Comparison of ENCODE assay signal across 12 mouse cellular contexts in genomic region chr5:142801977-142802376, GRCm38 (mm10). TPM values are rescaled to one million over a fixed set of nuclear protein-coding genes. Genes with fewer than 3 reads are reported as not detected.
DNase-seq lines count a peak whose midpoint lies in the region; ATAC-seq and TF ChIP-seq lines count a peak whose summit lies in the region.
"Had no signal": no experiment of that assay in that cellular context is flagged by ENCODE, and none has a peak within 500 bp of the region (broad histone marks: within the 10 kb centered on the region; RNA-seq: fewer than 3 reads in every experiment).

No protein-coding gene starts in this region.

- H3K4me2 ChIP-seq in heart, postnatal 0 days (ENCODE audit: low read depth, low read length), result peak overlapping the region; percentile 12; the same call in 1 of the 2 replicates
- H3K4me2 ChIP-seq in forebrain, embryonic 11.5 days (ENCODE audit: low read depth, low read length, severe bottlenecking), result no peak overlapping the region
- peak overlapping the region; percentile 69 for H3K4me2 ChIP-seq in liver, embryonic 15.5 days
- H3K4me2 ChIP-seq in kidney, embryonic 14.5 days (replicated peaks; ENCODE audit: low read depth, low read length), result no peak overlapping the region
- H3K4me2 ChIP-seq: lung, embryonic 15.5 days had no signal

- intact Hi-C loops in heart, postnatal 25 days (cut with DNase I), result no loop called here
- intact Hi-C loops in gastrocnemius, postnatal 36 days (cut with DNase I), result no loop called here

- H3K4me1 ChIP-seq in heart, postnatal 0 days (ENCODE audit: control insufficient read depth, insufficient read depth), result peaks cover 51% of the 10 kb centered on the region
- H3K4me1 ChIP-seq in forebrain, embryonic 11.5 days (replicated peaks; ENCODE audit: control insufficient read depth, insufficient read depth, low read length), result peaks cover 29% of the 10 kb centered on the region
- peaks cover 58% of the 10 kb centered on the region for H3K4me1 ChIP-seq in liver, embryonic 15.5 days (replicated peaks)
- H3K4me1 ChIP-seq in kidney, embryonic 14.5 days (ENCODE audit: control insufficient read depth, insufficient read depth, low read length), result peaks cover 19% of the 10 kb centered on the region

- H3K27ac ChIP-seq in heart, postnatal 0 days (ENCODE audit: low read depth), result peak overlapping the region; percentile 57
- no peak overlapping the region for H3K27ac ChIP-seq in forebrain, embryonic 11.5 days (ENCODE audit: low read depth, low read length)
- peak overlapping the region; percentile 90 for H3K27ac ChIP-seq in liver, embryonic 15.5 days (replicated peaks)
- no peak overlapping the region for H3K27ac ChIP-seq in kidney, embryonic 14.5 days (ENCODE audit: low read depth, low read length)
- H3K27ac ChIP-seq: layer of hippocampus, adult 2 months; lung, embryonic 15.5 days had no signal

- no peak for ATAC-seq in heart, postnatal 0 days (ENCODE audit: insufficient read depth, low read depth)
- ATAC-seq in forebrain, embryonic 11.5 days (replicated peaks; ENCODE audit: low FRiP score), result no peak
- peak; percentile 87 for ATAC-seq in liver, embryonic 15.5 days (ENCODE audit: insufficient read depth)
- ATAC-seq in kidney, embryonic 14.5 days (ENCODE audit: low FRiP score, low TSS enrichment), result no peak

- no peak overlapping the region for H3K9ac ChIP-seq in heart, postnatal 0 days (replicated peaks; ENCODE audit: low read depth, low read length)
- H3K9ac ChIP-seq in forebrain, embryonic 11.5 days (ENCODE audit: low read length), result 0 out of 2 replicates have a peak overlapping the region, but pooled peaks have one; percentile 17
- H3K9ac ChIP-seq in liver, embryonic 15.5 days, result peak overlapping the region; percentile 51
- no peak overlapping the region for H3K9ac ChIP-seq in kidney, embryonic 14.5 days (ENCODE audit: low read depth, low read length)
- H3K9ac ChIP-seq: lung, embryonic 15.5 days had no signal

- 43% methylated on average over 2 of the region's 2 CpGs for WGBS in heart, postnatal 0 days
- WGBS in forebrain, embryonic 11.5 days, result 54% methylated on average over 2 of the region's 2 CpGs
- 36% methylated on average over 2 of the region's 2 CpGs for WGBS in liver, embryonic 15.5 days (ENCODE audit: insufficient replicate concordance)
- 87% methylated on average over 2 of the region's 2 CpGs for WGBS in kidney, embryonic 14.5 days

- no peaks in the 10 kb centered on the region for H3K27me3 ChIP-seq in heart, postnatal 0 days (ENCODE audit: control insufficient read depth, insufficient read depth, low read length)
- H3K27me3 ChIP-seq in forebrain, embryonic 11.5 days (ENCODE audit: control insufficient read depth, insufficient read depth, low read length), result no peaks in the 10 kb centered on the region
- no peaks in the 10 kb centered on the region for H3K27me3 ChIP-seq in liver, embryonic 15.5 days
- H3K27me3 ChIP-seq in kidney, embryonic 14.5 days (ENCODE audit: control insufficient read depth, insufficient read depth, low read length), result no peaks in the 10 kb centered on the region
- H3K27me3 ChIP-seq: lung, embryonic 15.5 days had no signal

- no peak for TF ChIP-seq CTCF in heart, postnatal 0 days (IDR thresholded peaks at IDR 0.05; ENCODE audit: low read depth)

- TF ChIP-seq EP300 in heart, postnatal 0 days (IDR thresholded peaks at IDR 0.05; ENCODE audit: low read depth), result no peak

- H3K4me3 ChIP-seq in heart, postnatal 0 days (ENCODE audit: low read depth, low read length), result no peak overlapping the region
- no peak overlapping the region for H3K4me3 ChIP-seq in forebrain, embryonic 11.5 days (ENCODE audit: low read depth, low read length)
- H3K4me3 ChIP-seq in liver, embryonic 15.5 days (replicated peaks), result peak overlapping the region; percentile 28
- H3K4me3 ChIP-seq in kidney, embryonic 14.5 days (ENCODE audit: low read length), result no peak overlapping the region
- H3K4me3 ChIP-seq: layer of hippocampus, adult 2 months; lung, embryonic 15.5 days had no signal

- H3K9me3 ChIP-seq in heart, postnatal 0 days (replicated peaks; ENCODE audit: control insufficient read depth, low read length), result no peaks in the 10 kb centered on the region
- H3K9me3 ChIP-seq in forebrain, embryonic 11.5 days (ENCODE audit: control insufficient read depth, low read length), result no peaks in the 10 kb centered on the region
- H3K9me3 ChIP-seq in liver, embryonic 15.5 days (replicated peaks), result no peaks in the 10 kb centered on the region
- H3K9me3 ChIP-seq in kidney, embryonic 14.5 days (ENCODE audit: control insufficient read depth, low read length), result no peaks in the 10 kb centered on the region
- H3K9me3 ChIP-seq: lung, embryonic 15.5 days had no signal

- peaks cover 13% of the 10 kb centered on the region for H3K36me3 ChIP-seq in heart, postnatal 0 days (replicated peaks; ENCODE audit: control insufficient read depth, insufficient read depth, low read length)
- no peaks in the 10 kb centered on the region; the same call in 1 of the 2 replicates for H3K36me3 ChIP-seq in forebrain, embryonic 11.5 days (ENCODE audit: control insufficient read depth, insufficient read depth, low read length)
- no peaks in the 10 kb centered on the region for H3K36me3 ChIP-seq in liver, embryonic 15.5 days (replicated peaks)
- H3K36me3 ChIP-seq in kidney, embryonic 14.5 days (ENCODE audit: control insufficient read depth, insufficient read depth, low read length), result peaks cover 3% of the 10 kb centered on the region

- no peak for DNase-seq in heart, postnatal 0 days (ENCODE audit: low spot score)
- DNase-seq in heart, postnatal 25 days (ENCODE audit: low spot score), result no peak
- DNase-seq in MEL-GATA-1-ER (ENCODE audit: extremely low read depth, low read depth), result peak; percentile 51
- DNase-seq in forebrain, embryonic 11.5 days (ENCODE audit: low spot score), result no peak
- DNase-seq in cerebellum, adult 9-10 months, result no peak
- DNase-seq in gastrocnemius, postnatal 36 days, result no peak
- DNase-seq: right cerebral cortex, postnatal 4 days; thymus, postnatal 14 days had no signal

RNA-seq across cellular contexts. Expression of gene Tnrc18, which starts 15.5 kb away (rescaled TPM):
- 69.3 and 79.0 TPM in 2 replicates for total RNA-seq in heart, postnatal 0 days (2014; rRNA removed; ENCODE audit: low replicate concordance)
- polyA plus RNA-seq in heart, postnatal 0 days (2015; fragmentation: Nextera tagmentation; extraction: Ambion mirVana), result 10.4 TPM in 2 replicates
- 10 to 100 TPM; 50.5 to 59.1 TPM for total RNA-seq in heart, postnatal 25 days (2021)
- 55.2 and 55.7 TPM in 2 replicates for polyA plus RNA-seq in forebrain, embryonic 11.5 days (2014; fragmentation: Nextera tagmentation; extraction: Ambion mirVana)
- polyA plus RNA-seq in liver, embryonic 15.5 days (2015; fragmentation: Nextera tagmentation; extraction: Ambion mirVana), result 3.4 and 3.7 TPM in 2 replicates
- 10 to 100 TPM; 27.1 to 27.6 TPM for total RNA-seq in gastrocnemius, postnatal 36 days (2021)
- polyA plus RNA-seq in kidney, embryonic 14.5 days (2014; fragmentation: Nextera tagmentation; extraction: Ambion mirVana), result 32.7 and 41.1 TPM in 2 replicates

Comparison
In these comparisons a context has a peak if more than half of its experiments do, and no peak if none do; other contexts are left out.
1. H3K27ac ChIP-seq: peak in heart, postnatal 0 days (single experiment) and liver, embryonic 15.5 days (single experiment); none in forebrain, embryonic 11.5 days (single experiment) and kidney, embryonic 14.5 days (single experiment).
2. H3K4me2 ChIP-seq: peak in heart, postnatal 0 days (single experiment) and liver, embryonic 15.5 days (single experiment); none in forebrain, embryonic 11.5 days (single experiment) and kidney, embryonic 14.5 days (single experiment).
3. H3K9ac ChIP-seq: peak in forebrain, embryonic 11.5 days (single experiment) and liver, embryonic 15.5 days (single experiment); none in heart, postnatal 0 days (single experiment) and kidney, embryonic 14.5 days (single experiment).